Mouse (Mus musculus) urinary bladder, postnatal 0 days (tissue): Measurements from ENCODE around the gene Surf2. TPM values are rescaled to one million over a fixed set of nuclear protein-coding genes. Genes with fewer than 3 reads are reported as not detected.

Experiments used
- polyA plus RNA-seq: library from polyadenylated mRNA; unstranded; fragments of >200 nt; fragmentation: Nextera tagmentation; extraction: Ambion mirVana; gene quantifications from 2 replicates; pipeline ENCODE4 v1.2.1, GENCODE M21; 2015

Gene Surf2
- polyA plus RNA-seq: 24.2 TPM in 2 replicates

DNA sequence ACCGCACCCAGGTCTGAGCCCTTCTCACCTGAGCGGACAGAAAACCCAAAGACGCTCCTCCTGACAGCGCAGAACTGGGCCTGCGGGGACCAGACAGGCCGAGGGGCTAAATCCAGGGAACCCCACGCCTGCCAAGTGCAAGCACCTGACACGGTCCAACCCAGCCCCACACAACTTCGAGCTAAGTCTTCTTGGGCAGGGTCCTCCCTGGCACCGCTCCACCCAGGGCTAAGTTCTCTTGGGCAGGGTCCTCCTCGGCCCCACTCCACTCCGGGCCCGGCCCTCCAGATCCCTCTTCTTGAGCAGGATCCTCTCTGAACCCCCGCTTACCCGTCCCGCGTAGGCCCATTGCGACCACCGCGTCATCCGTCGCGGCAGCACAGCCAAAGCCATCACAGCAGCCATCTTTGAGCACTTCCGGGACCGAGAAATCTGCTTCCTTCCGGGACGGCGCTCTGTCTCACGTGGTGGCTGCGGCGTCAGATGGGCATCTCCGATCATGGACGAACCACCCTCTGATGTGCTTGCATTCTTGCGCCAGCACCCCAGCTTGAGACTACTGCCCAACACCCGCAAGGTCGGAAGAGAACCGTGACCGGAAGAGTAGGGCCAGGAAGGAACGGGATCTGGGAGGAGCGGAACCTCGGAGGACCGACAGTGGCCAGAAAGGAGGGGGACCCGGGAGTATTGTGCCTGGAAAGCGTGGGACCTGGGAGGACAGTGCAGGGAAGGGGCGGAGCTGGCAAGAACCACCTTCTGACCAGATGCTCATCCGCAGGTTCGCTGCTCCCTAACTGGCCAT, at the start of gene Surf2, which contains the start of gene Surf1:
TSS of gene Surf2 (plus strand) at position 441 of the 802 bp plus-strand sequence.
TSS of gene Surf1 (minus strand) at position 604 of the 802 bp plus-strand sequence.

DNA sequence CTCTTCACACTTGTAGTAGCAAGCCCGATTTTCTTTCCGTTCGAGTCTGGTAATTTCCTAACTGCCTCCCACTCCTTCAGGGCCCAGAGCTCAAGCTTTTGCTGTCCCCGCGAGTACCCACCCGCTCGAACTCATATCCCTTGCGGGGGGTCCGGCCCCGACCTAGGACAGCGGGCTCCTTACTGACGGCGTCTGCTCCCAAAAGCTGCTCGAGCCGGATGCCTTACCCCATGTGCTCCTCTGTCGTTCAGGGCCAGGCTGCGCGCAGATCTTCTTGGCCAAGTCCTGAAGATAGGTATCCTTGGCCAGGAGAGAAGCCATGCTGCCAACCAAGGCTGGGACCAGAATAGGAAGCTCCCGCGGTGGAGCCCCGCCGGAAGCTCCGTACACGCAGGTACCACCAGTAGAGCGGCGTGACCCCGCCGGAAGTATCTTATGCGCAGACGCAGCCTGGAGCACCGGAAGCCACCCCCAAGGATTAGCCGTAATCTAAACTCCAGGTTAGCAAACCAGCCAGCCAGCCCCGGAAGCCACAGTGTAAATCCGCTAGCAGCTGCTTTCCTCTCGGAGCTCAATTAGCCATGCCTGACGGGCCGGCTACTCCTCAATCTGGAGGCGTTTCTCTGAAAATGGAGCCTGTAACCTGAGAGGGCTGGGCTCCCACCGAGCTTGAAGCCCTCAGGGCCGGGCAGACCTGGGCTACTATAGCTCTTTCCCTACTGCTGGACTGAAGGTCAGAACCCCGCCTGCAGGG, 13.5 kb upstream of the Surf2 start, which contains the start of gene Surf6:
TSS of gene Surf6 (minus strand) at position 413 of the 754 bp plus-strand sequence.

DNA sequence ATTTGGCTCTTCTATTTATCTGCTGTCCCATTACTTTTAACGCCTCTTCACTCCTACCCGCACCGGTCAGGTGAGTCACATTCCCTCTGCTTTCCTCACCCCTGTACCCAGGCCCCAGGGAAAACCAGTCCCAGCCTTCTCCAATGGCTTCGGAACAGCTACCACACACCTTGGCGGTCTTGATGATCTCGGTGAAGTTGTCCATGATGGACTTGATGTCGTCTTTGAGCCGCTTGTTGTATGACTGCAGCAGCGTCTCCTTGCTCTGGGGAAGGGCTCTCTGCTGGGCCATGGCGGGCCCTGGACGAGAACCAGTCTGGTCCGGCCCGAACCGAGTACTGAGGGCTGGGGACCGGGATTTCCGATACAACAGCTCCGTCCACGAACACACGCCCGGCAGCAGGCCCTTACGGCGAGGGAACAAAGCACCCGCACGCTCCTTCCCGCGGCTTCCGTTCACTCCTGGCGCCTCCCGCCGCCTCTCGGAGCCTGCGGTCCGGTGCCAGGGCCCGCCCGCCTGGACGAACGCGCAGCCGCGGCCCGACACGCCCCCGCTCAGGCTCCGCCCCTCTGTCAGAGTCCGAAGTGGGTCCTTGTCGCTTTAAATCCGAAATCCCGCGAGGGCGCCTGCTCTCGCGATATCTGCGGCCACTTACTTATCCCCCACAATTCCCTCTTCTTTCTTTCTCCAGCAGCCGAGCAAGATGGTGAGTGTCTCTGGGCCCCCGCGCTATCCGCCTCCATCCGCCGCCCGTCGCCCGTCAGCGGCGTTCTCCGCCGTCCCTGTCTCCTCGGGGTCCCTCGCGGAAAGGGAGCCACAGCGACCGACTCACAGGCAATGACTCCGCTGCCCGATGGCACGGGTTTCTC, 5.8 kb upstream of the Surf2 start, which contains the start of the genes Med22 and Rpl7a:
TSS of gene Med22 (minus strand) at position 554 of the 870 bp plus-strand sequence.
TSS of gene Rpl7a (plus strand) at position 641 of the 870 bp plus-strand sequence.

DNA sequence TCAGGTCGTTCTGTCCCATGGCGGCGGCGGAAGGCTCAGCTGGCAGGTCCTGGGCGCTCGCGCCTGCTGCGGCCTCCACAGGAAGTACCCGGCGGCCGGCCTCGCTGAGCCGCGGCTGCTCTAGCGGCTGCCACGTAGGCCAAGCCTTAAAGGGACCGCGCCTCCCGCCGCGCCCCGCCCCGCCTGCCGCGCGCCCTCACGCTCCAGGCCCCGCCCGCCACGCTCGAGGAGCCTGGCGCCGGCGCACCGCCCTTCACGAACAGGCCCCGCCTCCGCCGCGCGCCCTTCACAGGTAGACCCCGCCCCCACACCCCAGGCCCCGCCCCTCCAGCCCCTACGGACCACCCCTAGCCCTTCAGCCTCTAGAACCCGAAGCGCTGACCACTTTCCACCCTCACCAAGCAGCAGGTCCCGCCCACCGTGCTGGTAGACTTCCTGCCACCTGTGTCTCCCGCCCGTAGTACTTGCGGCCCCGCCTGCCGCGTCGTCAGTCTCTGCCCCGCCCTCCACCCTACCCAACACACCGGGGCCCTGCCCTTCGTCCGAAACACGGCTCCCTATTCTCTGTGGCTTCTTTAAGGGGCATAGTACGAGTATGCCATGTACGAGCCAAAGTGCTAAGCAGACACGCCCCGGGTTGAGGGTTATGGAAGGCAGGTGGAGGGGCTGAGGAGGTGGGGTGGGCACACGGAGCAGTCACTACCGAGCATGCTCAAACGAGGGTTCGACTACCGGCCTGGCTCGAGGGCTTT, 17.3 kb downstream of the Surf2 start, which contains the start of the genes Surf4 and Stkld1:
TSS of gene Surf4 (minus strand) at position 625 of the 752 bp plus-strand sequence.
TSS of gene Stkld1 (plus strand) at position 744 of the 752 bp plus-strand sequence.

GRCm38 (mm10) chr2:26963923-26964723, 48.0 kb downstream of the Surf2 start, which contains the start of gene Rexo4:
Rexo4 (minus strand) TSS chr2:26964386.

Other genes with a start within 250 kb of the Surf2 start
- gene Lcn4, start 245.1 kb upstream of the Surf2 start, polyA plus RNA-seq: not detected in 2 replicates
- gene Abo, start 51.4 kb upstream of the Surf2 start, polyA plus RNA-seq: not detected in 2 replicates
- gene Surf6, start 13.5 kb upstream of the Surf2 start, polyA plus RNA-seq: 12.3 and 13.4 TPM in 2 replicates
- 21.7 and 23.8 TPM in 2 replicates for gene Med22, start 5.7 kb upstream of the Surf2 start, polyA plus RNA-seq
- gene Rpl7a, start 5.6 kb upstream of the Surf2 start, polyA plus RNA-seq: 443 and 456 TPM in 2 replicates
- gene Surf1, start 163 bp downstream of the Surf2 start, polyA plus RNA-seq: 42.5 and 44.8 TPM in 2 replicates
- gene Surf4, start 17.6 kb downstream of the Surf2 start, polyA plus RNA-seq: 196 and 215 TPM in 2 replicates
- gene Stkld1, start 17.7 kb downstream of the Surf2 start, polyA plus RNA-seq: 0.14 and 0.30 TPM in 2 replicates
- 20.7 and 23.3 TPM in 2 replicates for gene Rexo4, start 48.0 kb downstream of the Surf2 start, polyA plus RNA-seq
- gene Adamts13, start 57.0 kb downstream of the Surf2 start, polyA plus RNA-seq: 0.05 and 0.16 TPM in 2 replicates
- 35.6 and 39.4 TPM in 2 replicates for gene Cacfd1, start 93.6 kb downstream of the Surf2 start, polyA plus RNA-seq
- gene Slc2a6, start 111.6 kb downstream of the Surf2 start, polyA plus RNA-seq: 2.5 and 3.3 TPM in 2 replicates
- not detected in 2 replicates for gene Mymk, start 155.8 kb downstream of the Surf2 start, polyA plus RNA-seq
- gene Adamtsl2, start 163.0 kb downstream of the Surf2 start, polyA plus RNA-seq: 6.9 and 8.1 TPM in 2 replicates
- 0.10 TPM in 1 of 2 replicates, not detected in the other for gene Fam163b, start 226.1 kb downstream of the Surf2 start, polyA plus RNA-seq
- gene Dbh, start 248.9 kb downstream of the Surf2 start, polyA plus RNA-seq: 0.23 and 0.37 TPM in 2 replicates